Mouse (Mus musculus): Measurements from ENCODE around the gene Usp24.

Usp24 gene

DNA sequence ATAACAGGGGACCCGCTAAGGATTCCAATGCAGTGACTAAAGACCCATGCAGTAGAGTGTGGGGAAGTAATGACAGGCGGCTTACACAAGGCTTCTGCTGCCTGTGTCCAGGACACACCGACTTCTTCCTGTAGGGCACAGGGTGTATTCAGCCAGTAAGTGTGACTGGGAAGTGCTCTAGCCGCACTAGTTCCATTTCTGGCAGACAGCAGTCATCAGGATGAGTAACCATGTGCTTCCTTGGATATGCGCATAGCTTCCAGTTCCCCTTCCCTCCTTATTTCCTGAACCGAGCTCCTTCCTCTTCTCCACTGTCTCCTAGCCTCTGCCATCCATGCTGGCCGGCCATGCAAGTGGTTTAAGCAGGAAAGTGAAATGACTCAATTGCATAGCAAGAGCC, 113.1 kb downstream of the Usp24 start:
- no peak for DNase-seq (ENCODE audit: low read depth)

DNA sequence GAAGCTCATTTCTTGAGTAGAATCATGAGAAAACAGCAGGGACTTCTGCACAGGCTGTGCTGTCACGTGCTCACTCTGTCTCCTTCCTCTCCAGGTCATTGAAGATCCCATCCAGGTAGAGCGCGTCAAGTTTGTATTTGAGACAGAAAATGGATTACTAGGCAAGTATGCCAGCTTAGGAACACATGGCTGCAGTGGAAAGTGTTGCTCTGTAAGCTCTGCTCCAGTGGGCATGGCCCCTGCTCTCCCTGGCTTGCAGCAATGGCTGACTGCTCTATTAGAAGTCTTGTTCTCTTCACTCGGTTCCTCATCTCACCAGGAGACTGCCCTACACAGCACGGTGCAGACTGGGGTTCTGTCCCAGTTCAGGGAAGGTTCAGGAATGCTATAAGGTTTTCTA, 114.4 kb downstream of the Usp24 start:
- no peak for DNase-seq (ENCODE audit: low read depth)

DNA sequence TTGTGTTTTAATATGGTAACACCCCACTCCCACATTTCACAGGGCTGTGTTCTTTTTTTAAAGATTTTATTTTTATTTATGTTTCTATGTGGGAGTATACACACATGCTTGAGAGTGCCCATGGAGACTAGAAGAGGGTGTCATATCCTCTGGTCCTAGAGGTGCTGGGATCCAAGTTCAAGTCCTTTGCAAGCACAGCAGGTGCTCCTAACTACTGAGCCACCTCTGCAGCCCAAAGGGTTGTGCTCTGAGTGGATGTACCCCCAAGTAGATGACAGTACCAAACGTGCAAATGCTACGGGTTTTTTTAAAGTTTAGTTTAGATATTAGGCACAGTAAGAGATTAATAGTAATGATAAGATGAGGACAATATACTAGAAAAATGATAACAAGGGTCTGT, 119.4 kb downstream of the Usp24 start:
- no peak for DNase-seq (ENCODE audit: low read depth)

DNA sequence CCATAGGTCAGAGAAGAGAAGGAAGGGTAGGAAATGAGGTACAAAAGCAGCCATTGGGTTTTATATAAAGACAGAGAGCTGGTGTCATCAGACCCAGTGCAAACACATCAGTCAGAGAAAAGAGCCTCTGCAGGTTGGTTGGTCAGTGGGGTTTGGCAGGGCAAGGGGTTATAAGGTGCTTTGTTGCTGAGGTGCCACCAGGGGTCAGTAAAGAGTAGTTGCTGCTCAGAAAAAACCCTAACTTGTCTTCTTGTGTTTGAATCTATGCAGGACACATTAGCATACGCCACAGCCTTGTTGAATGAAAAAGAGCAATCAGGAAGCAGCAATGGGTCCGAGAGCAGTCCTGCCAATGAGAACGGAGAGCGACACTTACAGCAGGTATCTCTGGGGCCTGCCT, 120.5 kb downstream of the Usp24 start:
- peak; percentile 22 for DNase-seq (ENCODE audit: low read depth)

DNA sequence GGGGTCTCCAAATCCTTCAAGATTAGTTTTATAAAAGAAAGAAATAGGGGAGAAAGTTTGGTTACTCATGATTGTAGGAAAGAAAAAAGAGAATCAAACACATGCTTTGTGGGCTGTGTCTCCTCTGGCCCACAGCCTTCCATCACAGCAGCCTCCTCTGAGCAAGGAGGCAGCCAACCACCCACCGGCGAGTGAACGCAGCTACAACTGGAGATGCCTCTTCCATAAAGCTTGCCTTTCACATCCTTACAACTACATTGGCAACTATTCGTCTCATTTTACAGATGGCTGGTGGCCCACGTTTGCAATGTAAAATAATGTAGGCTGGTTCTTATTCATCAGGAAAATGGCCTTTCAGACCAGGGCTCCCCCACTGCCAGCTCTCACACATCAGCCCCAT, 121.2 kb downstream of the Usp24 start:
- DNase-seq (ENCODE audit: low read depth): no peak

DNA sequence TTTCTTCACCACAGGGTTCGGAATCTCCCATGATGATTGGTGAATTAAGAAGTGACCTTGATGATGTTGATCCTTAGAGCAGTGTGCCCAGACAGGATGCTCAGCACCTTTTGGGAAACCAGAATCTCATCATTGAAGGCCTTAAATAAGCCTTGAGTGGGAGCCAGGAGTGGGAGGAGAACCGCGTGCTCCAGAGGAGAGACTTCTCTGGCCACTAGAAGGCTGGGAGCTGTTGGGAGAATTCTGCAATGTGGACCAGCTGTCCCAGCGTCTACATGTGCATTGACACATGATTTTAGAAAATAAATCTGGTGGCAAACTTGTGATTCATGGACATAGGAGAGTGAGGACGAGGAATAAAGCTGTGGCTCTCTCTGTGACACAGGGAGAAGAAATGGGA, 122.8 kb downstream of the Usp24 start:
- DNase-seq (ENCODE audit: low read depth): no peak

DNA sequence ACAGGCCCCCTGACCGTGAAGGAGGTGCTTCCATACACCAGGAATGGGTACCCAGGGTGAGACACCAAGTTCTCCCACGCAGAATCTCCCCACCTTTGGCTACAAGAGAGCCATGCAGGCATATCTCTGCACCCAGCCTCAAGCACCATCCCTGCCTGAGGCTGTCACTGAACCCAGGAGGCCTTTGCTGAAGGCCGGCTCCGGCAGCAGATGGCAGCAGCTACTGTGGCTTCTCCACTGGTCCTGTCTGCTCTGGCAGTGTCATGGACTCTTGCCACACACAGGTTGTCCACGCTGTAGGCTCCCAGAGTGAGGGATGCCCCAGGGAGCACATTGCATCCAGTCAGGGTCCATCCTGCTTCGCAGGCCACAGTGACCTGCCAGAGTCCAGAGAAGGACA, 127.2 kb downstream of the Usp24 start:
- no peak for DNase-seq (ENCODE audit: low read depth)

DNA sequence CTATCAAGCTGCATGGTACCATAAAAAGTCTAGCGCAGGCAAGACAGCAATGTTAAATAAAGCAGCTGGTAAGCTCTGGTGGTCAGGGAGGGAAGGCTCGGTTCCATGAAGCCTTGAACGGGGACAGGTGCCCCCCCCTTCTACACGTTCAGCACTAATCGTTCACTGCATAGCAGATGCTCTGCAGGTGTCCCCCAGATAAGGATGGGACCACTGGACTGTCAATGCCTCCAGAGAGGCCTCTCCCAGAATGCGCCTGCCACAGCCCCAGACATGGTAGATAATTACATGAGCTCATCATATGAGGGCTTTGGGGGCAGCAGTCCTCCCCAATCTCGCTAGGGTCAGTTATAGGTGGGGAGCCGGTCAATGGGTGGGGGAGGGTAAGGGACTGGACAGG, 133.3 kb downstream of the Usp24 start:
- DNase-seq (ENCODE audit: low read depth): peak; percentile 22

DNA sequence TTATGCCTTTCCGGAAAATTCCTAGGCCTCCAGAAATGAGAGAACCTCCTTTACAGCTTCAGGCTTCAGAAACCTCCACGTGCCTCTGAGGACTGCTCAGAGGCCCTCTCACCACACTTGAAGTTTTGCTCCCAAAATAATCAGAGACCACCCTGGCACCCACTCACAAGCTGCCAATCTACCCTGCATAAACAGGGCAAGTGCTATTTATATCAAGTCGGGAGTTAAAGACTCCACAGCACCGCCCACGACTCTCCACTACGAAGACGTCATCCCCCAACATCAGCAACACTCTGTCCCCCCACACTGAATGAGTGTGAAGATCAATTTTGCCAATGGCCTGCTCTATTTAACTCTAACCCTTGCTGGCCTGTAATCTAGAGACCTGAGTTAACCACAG, 136.4 kb downstream of the Usp24 start:
- no peak for DNase-seq (ENCODE audit: low read depth)

DNA sequence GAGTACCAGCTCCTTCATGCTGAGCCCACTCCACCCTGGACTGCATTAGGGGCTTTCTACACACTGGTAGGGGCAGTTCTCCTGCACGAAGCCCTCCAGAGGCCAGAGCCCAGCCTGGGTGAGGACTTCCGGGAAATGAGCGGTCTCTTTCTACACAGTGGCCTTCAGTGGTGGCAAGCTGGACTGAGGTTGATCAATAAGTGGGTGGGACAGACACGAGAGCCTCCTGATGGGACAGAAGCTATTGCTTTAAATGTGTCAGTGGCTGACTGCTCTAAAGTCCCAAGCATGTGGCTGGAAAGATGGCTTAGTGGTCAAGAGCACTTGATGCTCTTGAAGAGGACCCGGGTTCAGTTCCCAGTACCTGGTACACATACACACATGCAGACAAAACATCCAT, 137.1 kb downstream of the Usp24 start:
- DNase-seq (ENCODE audit: low read depth): no peak

DNA sequence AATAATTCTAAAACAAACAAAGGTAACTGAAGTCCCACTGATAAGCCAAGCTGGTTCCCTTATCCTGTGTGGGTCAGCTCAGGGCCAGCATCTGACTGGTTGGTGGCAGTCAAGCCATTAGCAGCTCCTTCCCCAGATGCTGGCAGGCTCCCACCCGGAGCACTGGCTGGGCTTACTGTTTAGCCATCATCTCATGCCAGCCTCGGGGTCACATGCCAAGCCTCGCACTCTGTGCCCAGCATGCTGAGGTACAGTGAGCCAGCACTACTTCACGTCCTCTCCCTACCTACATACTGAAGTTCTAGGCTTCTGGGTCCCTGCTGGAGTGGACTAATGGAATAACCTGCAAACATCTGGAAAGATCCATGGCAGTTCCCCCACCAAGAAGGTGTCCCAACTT, 137.5 kb downstream of the Usp24 start:
- no peak for DNase-seq (ENCODE audit: low read depth)

DNA sequence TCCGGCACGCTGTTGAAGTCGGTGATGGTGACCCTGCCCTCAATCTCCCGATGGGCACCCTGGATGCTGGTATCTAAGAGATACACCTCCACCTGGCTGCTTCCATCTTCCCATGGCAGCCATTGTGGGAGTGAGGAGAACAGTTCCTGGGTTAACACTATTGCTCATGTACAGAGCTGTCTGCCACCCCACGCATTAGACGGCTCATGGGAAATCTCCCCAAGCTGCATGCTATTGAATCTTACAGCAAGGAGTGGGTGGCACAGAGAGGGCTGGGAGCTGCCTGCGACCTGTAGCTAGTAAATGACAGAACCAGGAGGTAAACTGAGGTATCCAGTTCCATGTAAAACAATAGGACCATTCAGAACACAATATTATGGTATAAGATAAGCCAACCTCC, 138.5 kb downstream of the Usp24 start:
- DNase-seq (ENCODE audit: low read depth): no peak

DNA sequence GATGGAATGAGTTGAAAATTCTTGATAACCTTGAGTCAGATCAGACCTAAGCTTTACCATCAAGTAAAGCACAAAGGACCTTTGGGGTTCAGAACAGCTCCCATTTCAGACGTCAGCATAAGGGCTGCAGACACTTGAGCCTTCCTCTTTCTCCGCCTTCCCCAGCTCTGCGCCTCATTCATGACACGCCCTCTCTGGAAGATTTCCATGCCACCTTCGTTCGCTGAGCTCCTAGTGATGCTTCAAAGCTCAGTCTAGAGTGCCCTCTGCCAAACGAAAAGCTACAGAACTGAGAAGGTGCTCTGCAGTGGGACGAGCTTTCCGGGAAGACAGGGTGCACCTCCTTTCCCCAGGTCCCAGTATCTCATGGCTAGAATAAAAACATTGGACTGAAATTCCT, 146.0 kb downstream of the Usp24 start:
- no peak for DNase-seq (ENCODE audit: low read depth)

DNA sequence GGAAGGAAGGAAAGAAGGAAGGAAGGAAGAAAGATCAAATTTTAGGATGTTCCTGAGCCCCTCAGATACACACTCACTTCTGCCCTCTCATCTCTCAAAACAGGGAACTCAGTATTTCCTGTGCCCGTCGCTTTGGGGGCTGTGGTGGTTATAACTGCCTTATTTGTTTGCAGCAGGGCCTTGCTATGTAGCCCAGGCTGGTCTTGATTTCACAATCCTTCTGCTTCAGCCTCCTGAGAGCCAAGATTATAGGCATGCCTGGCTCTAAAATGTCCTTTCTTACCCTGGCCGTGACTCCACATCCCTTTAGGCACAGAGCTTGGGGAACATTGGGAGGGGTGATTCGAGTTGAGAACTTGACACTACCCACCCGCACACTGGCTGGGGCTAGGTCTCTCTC, 146.5 kb downstream of the Usp24 start:
- DNase-seq (ENCODE audit: low read depth): no peak

DNA sequence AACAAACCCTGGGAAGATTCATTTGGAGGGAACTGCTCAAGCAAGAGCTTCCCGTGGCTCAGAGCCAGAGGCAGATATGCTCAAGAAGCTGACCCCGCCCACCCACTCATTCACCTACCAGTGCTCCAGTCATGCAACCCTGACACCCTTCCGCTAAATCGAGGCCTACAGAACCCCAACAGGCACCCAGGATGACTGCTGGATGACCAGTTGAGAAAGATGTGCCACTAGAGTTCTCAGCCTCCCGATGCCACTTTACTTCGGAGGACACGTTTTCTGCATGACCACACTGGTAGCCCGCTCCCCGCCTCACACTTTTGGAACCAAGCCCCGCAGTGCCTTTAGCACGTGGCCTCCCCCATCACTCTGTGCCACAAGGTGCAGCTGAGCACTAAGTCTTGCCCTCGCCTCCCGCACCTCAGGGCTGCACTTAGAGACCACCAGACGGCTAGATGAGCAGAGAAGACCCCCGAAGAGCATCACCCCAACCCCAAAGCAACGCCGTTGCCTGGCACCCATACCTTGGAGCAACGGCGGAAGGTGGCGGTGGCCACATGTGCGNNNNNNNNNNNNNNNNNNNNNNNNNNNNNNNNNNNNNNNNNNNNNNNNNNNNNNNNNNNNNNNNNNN, 147.3 kb downstream of the Usp24 start:
- no peak for DNase-seq (ENCODE audit: low read depth)

DNA sequence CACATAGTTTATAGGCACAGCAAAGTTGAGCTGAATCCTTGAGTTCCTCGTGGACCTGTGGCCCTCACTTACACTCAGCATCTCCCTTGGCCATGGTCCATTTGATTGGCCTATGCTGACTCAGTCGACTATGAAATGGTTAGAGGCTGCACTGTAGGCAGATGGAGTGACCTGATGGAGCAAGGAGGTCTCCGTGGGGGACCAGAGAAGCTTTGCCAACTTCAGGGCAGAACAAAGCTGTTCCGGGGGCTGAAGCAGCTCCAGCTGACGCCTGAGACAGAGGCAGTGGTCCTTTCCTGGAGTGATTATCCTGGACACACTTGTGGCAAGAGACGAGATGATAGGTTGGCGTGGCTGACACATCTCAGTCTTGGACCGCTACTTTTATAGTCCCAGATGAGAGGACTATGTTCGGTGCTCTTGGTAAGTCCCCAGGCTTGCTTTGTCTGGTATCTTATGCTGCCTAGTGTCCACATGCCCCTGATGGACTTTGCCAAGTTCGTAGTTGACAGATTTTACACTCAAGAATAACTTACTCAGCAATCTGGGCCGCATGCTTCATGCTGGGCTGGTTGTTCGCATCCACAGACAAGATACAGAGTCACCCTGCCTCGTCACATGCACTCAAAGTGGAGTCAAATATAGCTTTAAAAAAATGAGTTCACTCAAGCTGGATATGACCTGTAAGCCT, 151.6 kb downstream of the Usp24 start:
- no peak for DNase-seq (ENCODE audit: low read depth)

DNA sequence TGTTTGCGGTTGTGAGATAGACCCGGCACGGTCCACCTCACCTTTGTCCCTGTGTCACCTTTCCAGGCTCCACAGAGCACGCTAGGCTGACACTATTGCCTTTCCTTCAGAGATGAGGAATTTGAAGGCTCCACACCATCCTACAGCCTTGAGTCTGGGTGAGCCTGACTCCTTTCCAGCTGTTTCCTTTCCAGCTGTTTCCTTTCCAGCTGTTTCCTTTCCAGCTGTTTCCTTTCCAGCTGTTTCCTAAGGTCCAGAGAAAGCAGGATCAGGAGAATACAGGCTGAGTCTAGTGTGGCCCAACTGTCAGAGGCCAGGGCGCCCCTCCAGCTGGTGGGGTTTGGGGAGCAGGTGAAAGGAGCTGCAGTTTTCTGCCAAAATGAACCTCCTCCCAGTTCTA, 154.9 kb downstream of the Usp24 start:
- no peak for DNase-seq (ENCODE audit: low read depth)

DNA sequence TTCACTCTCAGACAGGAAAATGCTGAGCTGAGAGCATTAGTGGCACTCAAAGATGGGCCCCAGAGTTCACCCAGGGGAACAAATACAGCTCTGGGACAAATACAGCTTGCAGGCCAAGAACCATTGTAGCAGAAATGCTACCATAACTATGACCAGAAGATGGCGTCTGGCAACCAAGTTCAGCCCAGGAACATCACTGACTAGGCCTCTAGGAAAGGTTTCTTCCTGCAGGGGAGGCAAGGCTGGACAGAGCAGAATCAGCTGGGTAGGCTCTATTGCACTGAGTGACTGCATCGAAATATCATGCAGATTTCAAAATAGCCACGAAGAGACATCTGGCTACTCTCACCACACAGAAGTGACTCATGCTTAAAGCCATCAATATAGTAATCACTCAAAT, 156.3 kb downstream of the Usp24 start:
- DNase-seq (ENCODE audit: low read depth): peak; percentile 34

DNA sequence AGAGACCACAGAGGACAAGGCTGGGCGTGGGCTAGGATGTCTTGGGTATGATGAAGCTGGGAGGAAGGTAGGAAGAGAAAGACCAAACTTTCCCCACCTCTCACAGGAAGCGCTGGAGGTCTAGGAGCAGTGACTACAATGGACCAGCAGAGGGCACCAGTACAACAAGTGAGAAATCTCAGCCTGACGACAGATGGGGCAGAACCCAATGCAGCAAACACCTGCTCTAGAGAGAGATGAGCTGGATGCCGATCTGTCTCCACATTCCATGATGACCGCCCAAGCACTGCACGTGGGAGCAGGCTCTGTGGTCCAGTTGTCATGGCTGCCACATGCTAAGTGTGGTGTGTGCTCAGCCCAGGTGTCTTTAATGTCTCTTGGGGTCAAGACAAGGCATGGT, 158.2 kb downstream of the Usp24 start:
- peak; percentile 21 for DNase-seq (ENCODE audit: low read depth)

DNA sequence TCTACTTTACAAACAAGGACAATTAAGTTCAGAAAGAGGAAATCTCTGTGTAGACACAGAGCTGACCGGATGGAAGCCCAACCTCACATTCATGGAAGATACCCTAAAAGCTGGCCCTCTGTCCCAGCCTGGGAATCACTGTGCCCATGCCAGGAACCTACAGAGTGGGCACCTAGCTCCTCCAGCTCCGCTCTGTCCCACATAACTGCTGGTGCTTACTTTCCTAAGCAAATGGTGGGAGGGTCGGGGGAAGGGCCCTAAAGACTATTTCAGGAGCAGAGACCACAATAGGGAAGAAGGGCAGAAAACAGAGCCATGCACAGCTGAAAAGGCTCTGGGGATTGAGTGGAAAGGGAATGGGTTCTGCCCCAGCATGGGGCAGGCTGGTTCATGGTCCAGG, 164.5 kb downstream of the Usp24 start:
- DNase-seq (ENCODE audit: low read depth): no peak

DNA sequence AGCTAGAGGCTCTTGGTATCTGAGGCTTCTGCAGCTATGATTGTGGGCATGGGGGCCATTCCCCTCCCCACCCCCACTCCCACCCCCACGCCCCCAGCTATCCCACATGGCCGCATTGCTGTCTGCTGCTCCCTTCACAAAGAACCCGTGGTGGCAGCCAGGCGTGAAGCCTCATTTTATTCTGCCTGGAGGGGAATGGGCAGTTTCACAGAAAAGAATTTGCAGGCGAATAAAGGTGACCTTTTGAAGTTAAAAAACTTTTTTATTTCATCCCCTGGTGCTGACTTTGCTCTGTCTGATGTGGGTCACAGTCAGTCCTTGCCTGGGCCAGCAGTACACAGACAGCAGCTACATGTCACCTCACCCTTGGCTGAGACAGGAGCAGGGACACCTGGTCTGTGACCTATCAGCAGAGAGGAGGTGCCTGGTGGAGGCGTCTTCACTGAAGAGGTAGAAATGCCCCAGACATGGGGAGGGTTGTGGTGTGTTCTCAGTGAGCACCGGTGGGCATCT, 167.3 kb downstream of the Usp24 start:
- no peak for DNase-seq (ENCODE audit: low read depth)

DNA sequence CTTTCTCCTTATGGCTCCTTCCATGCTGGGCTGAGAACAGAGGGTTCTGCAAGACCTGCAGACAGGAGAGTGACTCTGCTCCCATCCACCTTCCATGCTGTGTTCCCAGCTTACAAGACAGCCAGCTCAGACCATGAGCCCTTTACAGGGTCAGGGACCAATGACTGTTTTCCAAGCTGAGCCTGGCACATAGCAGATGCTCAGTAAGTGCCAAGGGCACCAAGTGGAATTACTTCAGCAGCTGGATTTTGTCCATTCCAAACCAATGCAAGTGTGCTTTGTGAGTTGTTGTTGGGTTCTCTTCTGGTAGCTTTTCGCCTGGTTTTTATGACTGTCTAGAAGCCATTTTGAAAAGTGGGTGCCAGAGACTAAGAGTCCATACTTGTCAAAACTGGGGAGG, 167.8 kb downstream of the Usp24 start:
- no peak for DNase-seq (ENCODE audit: low read depth)

DNA sequence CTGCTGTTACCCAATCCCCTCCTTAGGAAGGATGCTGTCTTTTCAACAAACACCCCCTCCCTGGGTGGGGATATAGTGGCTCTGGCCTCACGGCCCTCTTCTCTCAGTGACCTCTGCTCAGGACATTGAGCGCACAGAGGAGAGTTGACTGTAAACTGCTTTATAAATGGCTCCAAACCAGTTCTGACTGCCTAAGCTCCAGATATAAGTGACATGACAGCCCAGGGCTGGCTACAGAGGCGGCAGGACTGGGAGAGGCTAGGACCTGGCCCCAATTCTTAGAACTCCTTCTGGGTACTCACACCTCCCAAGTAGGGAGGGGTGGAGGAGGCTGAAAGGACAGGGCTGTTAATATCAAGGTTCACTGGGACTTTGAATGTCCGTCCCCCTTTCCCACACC, 174.6 kb downstream of the Usp24 start:
- DNase-seq (ENCODE audit: low read depth): no peak
